Mouse (Mus musculus) embryo, embryonic 10.5 days (tissue): Measurements from ENCODE around the gene Tmem253.
"Not testable (repeated sequence)": the region's sequence is repeated elsewhere in the genome, so short reads cannot be mapped to it uniquely, and the experiment has no call there.

Experiments used
- DNase-seq: peaks from one replicate; pipeline ENCODE4 v3.0.0-alpha.2; 2015; ENCODE audit warnings: low spot score

Gene Tmem253

DNA sequence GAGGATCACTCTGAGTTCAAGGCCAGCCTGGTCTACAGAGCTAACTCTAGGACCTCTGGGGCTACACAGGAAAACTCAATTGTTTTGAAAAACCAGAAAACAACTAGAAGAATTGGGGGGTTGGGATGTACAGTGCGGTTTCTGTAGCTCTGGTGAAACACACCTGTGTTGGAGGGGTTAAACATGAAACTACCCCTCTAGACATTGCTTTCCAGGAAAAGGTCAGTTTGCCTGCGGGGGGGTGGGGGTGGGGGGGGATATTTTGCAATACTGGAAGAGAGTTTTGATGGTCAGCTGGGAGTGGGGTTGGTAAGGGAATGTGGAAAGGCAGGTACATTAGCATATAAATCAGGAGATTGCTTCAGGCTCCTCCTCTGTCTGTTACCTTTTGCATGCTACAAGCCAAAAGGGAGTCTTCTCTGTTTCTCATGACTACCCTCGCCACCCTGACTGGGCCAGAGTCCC, 6.8 kb downstream of the Tmem253 start:
- no peak for DNase-seq

- peak; percentile 93 for DNase-seq
Measured at GRCm38 (mm10) chr14:52022709-52023459, 7.4 kb downstream of the Tmem253 start.

DNA sequence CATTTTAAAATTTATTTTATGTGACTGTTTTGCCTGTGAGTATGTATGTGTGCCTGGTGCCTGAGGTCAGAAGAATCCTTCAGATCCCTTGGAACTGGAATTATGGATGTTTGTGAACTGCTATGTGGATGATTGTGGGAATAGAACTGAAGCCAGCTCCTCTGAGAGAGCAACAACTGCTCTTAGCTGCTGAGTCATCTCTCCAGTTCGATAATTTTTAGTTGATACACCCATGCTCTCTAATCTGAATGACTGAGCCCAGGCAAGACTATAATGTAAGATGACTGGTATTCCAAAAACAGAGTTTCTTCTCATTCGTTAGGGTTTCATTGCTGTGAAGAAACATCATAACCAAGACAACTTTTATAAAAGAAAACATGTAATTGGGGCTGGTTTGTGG, 8.7 kb downstream of the Tmem253 start:
- DNase-seq = no peak

DNA sequence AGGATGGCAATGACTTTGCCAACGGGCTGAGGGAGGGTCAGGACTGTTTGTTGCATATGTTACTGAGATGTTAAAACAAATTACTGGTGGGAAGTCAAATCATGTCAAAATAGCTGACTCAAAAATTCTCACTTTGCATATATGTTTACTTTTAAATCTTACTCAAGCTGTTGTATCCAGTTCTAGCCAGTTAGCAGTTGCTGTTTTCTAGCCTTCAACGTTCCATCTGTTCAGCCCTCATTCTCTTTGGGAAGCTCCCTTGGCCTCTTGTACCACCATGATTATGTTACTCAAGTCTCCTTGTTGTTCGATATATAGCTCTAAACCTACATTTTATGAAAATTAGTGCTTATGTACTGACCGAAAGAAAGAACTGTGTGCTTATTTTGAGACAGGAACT, 10.9 kb downstream of the Tmem253 start:
- no peak for DNase-seq

DNA sequence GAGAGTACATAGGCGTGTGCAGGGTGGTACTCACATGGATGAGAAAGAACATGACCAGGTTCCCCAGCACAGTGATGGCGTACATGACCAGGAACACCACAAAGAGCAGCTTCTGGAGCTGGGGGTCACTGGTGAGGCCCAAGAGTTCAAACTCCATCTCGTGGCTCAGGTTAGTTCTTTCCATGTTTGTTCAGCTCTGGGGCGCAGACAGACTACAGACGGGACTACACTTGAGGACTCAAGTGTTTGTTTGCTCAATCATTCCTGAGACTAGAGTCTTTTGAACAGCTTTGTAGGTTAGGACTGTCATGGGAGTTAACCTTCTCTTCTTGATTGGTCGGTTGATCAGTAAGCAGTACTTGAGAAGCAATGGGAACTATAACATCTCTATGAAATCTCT, 20.5 kb downstream of the Tmem253 start:
- no peak for DNase-seq

GRCm38 (mm10) chr14:52039332-52039731, 23.9 kb downstream of the Tmem253 start:
- no peak for DNase-seq

GRCm38 (mm10) chr14:52042359-52042758, 26.9 kb downstream of the Tmem253 start, which contains the start of gene Olfr221:
TSS of gene Olfr221 (minus strand) at chr14:52042459.
- not testable (repeated sequence) for DNase-seq

DNA sequence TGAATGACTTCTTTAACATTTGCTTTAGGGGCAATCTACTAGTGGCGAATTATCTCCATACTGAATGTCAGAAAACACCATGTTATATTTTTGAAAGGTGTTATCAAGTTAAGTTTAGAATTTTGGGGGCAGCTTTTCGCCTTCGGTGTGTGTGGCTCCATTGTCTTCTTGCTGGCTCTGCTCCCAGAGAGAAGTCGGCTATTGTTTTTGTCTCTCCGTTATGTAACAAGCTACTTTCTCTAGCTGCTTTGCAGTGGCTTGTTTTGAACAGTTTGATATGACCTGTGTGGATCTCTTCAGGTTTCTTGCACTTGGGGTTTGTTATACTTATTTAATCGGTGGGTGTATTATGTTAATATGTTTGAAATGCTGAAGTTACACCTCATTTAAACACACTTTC, 28.0 kb downstream of the Tmem253 start:
- no peak for DNase-seq

GRCm38 (mm10) chr14:52044901-52045678, 29.6 kb downstream of the Tmem253 start:
- DNase-seq = peak; percentile 76

GRCm38 (mm10) chr14:52045966-52046565, 30.6 kb downstream of the Tmem253 start:
- DNase-seq = no peak

- not testable (repeated sequence) for DNase-seq
Measured at GRCm38 (mm10) chr14:52052720-52053119, 37.3 kb downstream of the Tmem253 start.

- DNase-seq = no peak
Measured at GRCm38 (mm10) chr14:52059982-52060381, 44.5 kb downstream of the Tmem253 start.

GRCm38 (mm10) chr14:52060800-52061199, 45.3 kb downstream of the Tmem253 start:
- no peak for DNase-seq

GRCm38 (mm10) chr14:52061798-52062197, 46.3 kb downstream of the Tmem253 start:
- DNase-seq = no peak

DNA sequence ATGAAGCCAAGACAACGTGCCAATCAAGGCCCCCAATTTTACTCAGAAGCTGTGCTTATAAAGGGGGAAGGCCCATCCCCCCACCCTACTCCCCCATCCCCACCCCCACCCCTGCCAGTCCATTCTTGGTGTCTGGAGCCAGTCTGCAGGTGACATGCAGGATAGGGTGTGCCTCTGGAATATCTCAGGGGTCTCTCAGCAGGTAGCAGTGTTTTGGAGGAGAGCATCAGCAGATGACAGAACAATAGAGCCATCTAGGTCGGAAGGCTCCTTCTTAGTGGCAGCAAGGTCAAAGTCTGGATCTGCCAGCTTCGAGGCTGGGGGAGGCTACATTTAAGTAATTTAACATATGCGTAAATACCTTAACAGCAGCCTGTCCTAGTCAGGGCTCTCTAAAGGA, 50.7 kb downstream of the Tmem253 start:
- DNase-seq = no peak
